Mouse (Mus musculus) thymus, adult 2 months (tissue): ENCODE measurements around the gene Lmo7.

ENCODE experiments used
- CTCF ChIP-seq: fragments of 200-500 bp; IDR thresholded peaks from 2 replicates; pipeline ENCODE4 v1.5.1; 2012; ENCODE audit warnings: mild to moderate bottlenecking, control low read depth, low read length, moderate library complexity, borderline replicate concordance; ENCODE audit not compliant: control insufficient read depth, poor library complexity, insufficient read depth; ENCODE audit errors: extremely low read depth
- POLR2A ChIP-seq: fragments of 200-500 bp; IDR thresholded peaks from 2 replicates; pipeline ENCODE4 v1.6.1; 2012; ENCODE audit warnings: mild to moderate bottlenecking, low read length, control low read depth, moderate library complexity; ENCODE audit not compliant: control insufficient read depth, poor library complexity, insufficient read depth; ENCODE audit errors: extremely low read depth

- TF ChIP-seq CTCF (no peak), POLR2A (no peak)
Measured at GRCm38 (mm10) chr14:101964381-101964780, 234.6 kb downstream of the Lmo7 start.
